Mouse (Mus musculus): Measurements from ENCODE around the gene Bag6.

The Bag6 gene

GRCm38 (mm10) chr17:35166352-35167035 lies 31.5 kb downstream of the Bag6 start:
- peak; percentile 93 for DNase-seq (ENCODE audit: low read depth, low spot score)

- DNase-seq (ENCODE audit: low read depth, low spot score) = no peak
Observed at GRCm38 (mm10) chr17:35167794-35168193, 32.8 kb downstream of the Bag6 start.

GRCm38 (mm10) chr17:35168541-35169207 lies 33.7 kb downstream of the Bag6 start:
- DNase-seq (ENCODE audit: low read depth, low spot score) = peak; percentile 89

- DNase-seq (ENCODE audit: low read depth, low spot score) = peak; percentile 78
Observed at GRCm38 (mm10) chr17:35172445-35173234, 37.7 kb downstream of the Bag6 start.

GRCm38 (mm10) chr17:35173329-35173728 lies 38.4 kb downstream of the Bag6 start:
- DNase-seq (ENCODE audit: low read depth, low spot score) = peak; percentile 67

GRCm38 (mm10) chr17:35174201-35174977 lies 39.4 kb downstream of the Bag6 start:
- DNase-seq (ENCODE audit: low read depth, low spot score) = peak; percentile 63

GRCm38 (mm10) chr17:35175382-35175781 lies 40.4 kb downstream of the Bag6 start:
- DNase-seq (ENCODE audit: low read depth, low spot score) = no peak

GRCm38 (mm10) chr17:35175968-35176367 lies 41.0 kb downstream of the Bag6 start, which contains the start of gene Aif1:
Gene Aif1, minus strand, starts transcription at chr17:35176068.
- DNase-seq (ENCODE audit: low read depth, low spot score) = no peak

- DNase-seq (ENCODE audit: low read depth, low spot score) = peak; percentile 88
Observed at GRCm38 (mm10) chr17:35178528-35178927, 43.5 kb downstream of the Bag6 start.

- DNase-seq (ENCODE audit: low read depth, low spot score) = no peak
Observed at GRCm38 (mm10) chr17:35180093-35180492, 45.1 kb downstream of the Bag6 start.

GRCm38 (mm10) chr17:35185639-35186611 lies 50.9 kb downstream of the Bag6 start:
- DNase-seq (ENCODE audit: low read depth, low spot score) = peak; percentile 91

GRCm38 (mm10) chr17:35186681-35187080 lies 51.7 kb downstream of the Bag6 start:
- peak; percentile 85 for DNase-seq (ENCODE audit: low read depth, low spot score)

- no peak for DNase-seq (ENCODE audit: low read depth, low spot score)
Observed at GRCm38 (mm10) chr17:35187345-35187744, 52.4 kb downstream of the Bag6 start.

GRCm38 (mm10) chr17:35187959-35188610 lies 53.1 kb downstream of the Bag6 start, which contains the start of gene Lst1:
Gene Lst1, minus strand, starts transcription at chr17:35188439.
- no peak for DNase-seq (ENCODE audit: low read depth, low spot score)

- DNase-seq (ENCODE audit: low read depth, low spot score) = peak; percentile 37
Observed at GRCm38 (mm10) chr17:35189186-35189585, 54.2 kb downstream of the Bag6 start.

- DNase-seq (ENCODE audit: low read depth, low spot score) = peak; percentile 74
Observed at GRCm38 (mm10) chr17:35190096-35190495, 55.1 kb downstream of the Bag6 start.

- peak; percentile 50 for DNase-seq (ENCODE audit: low read depth, low spot score)
Observed at GRCm38 (mm10) chr17:35191723-35192122, 56.7 kb downstream of the Bag6 start.

GRCm38 (mm10) chr17:35192924-35193323 lies 57.9 kb downstream of the Bag6 start:
- DNase-seq (ENCODE audit: low read depth, low spot score) = no peak

All from CD4-positive, CD25-positive, alpha-beta regulatory T cell, adult 2 months (primary cell).